27 mouse cellular contexts compared by ENCODE assay signal in genomic region chr1:104578123-104578522, GRCm38 (mm10).
"Had no signal": no experiment of that assay in that cellular context is flagged by ENCODE, and none has a peak within 500 bp of the region (broad histone marks: within the 10 kb centered on the region; RNA-seq: fewer than 3 reads in every experiment).

No protein-coding gene starts in this region.

- H3K27me3 ChIP-seq: limb, embryonic 13.5 days; liver, embryonic 12.5 days; liver, embryonic 15.5 days; lung, embryonic 15.5 days; megakaryocyte, embryonic 14.5 days; neural tube, embryonic 12.5 days; neural tube, embryonic 15.5 days had no signal

- H3K9ac ChIP-seq: limb, embryonic 13.5 days; liver, embryonic 12.5 days; liver, embryonic 15.5 days; lung, embryonic 15.5 days; neural tube, embryonic 12.5 days; neural tube, embryonic 15.5 days had no signal

- H3K9me3 ChIP-seq: limb, embryonic 10.5 days; limb, embryonic 13.5 days; liver, embryonic 12.5 days; liver, embryonic 15.5 days; lung, embryonic 15.5 days; megakaryocyte, embryonic 14.5 days; midbrain, embryonic 10.5 days; neural tube, embryonic 12.5 days; neural tube, embryonic 15.5 days had no signal

- H3K36me3 ChIP-seq: limb, embryonic 10.5 days; limb, embryonic 13.5 days; liver, embryonic 12.5 days; liver, embryonic 15.5 days; lung, embryonic 15.5 days; midbrain, embryonic 10.5 days; neural tube, embryonic 12.5 days; neural tube, embryonic 15.5 days had no signal

- H3K27ac ChIP-seq: left cerebral cortex, adult 2 months; limb, embryonic 10.5 days; limb, embryonic 13.5 days; liver, embryonic 12.5 days; liver, embryonic 15.5 days; lung, embryonic 15.5 days; midbrain, embryonic 10.5 days; neural tube, embryonic 12.5 days; neural tube, embryonic 15.5 days; stomach, postnatal 0 days had no signal

- H3K4me2 ChIP-seq: limb, embryonic 13.5 days; liver, embryonic 12.5 days; liver, embryonic 15.5 days; lung, embryonic 15.5 days; neural tube, embryonic 12.5 days; neural tube, embryonic 15.5 days had no signal

- DNase-seq: kidney, adult 9 months; kidney, postnatal 14 days; kidney, postnatal 4 days; layer of hippocampus, adult 9-11 months; layer of hippocampus, postnatal 36 days; liver; lung, adult 18-20 months; lung, postnatal 10 days; lung, postnatal 36 days; midbrain, embryonic 14.5 days; right cerebral cortex, adult 18-20 months; right cerebral cortex, postnatal 14 days; right cerebral cortex, postnatal 4 days; thymus, adult 2 months; thymus, postnatal 14 days; thymus, postnatal 4 days had no signal

- H3K4me1 ChIP-seq: limb, embryonic 10.5 days; limb, embryonic 13.5 days; liver, embryonic 12.5 days; liver, embryonic 15.5 days; lung, embryonic 15.5 days; megakaryocyte, embryonic 14.5 days; midbrain, embryonic 10.5 days; neural tube, embryonic 12.5 days; neural tube, embryonic 15.5 days had no signal

- ATAC-seq: liver, embryonic 12.5 days had no signal

- H3K4me3 ChIP-seq: left cerebral cortex, adult 2 months; limb, embryonic 10.5 days; limb, embryonic 13.5 days; liver, embryonic 12.5 days; liver, embryonic 15.5 days; lung, embryonic 15.5 days; megakaryocyte, embryonic 14.5 days; midbrain, embryonic 10.5 days; neural tube, embryonic 12.5 days; neural tube, embryonic 15.5 days had no signal
